Mouse (Mus musculus): ENCODE results near the gene Olfr834.

Olfr834 gene

GRCm38 (mm10) chr9:18987690-18988089 lies at the start of gene Olfr834:
Olfr834 (plus strand) TSS chr9:18987990.
- no peak for DNase-seq (ENCODE audit: low read depth)

- no peak for DNase-seq (ENCODE audit: low read depth)
Measured at GRCm38 (mm10) chr9:18962021-18962420, 25.8 kb upstream of the Olfr834 start.

GRCm38 (mm10) chr9:19032435-19032834 lies 44.6 kb downstream of the Olfr834 start, which contains the start of gene Olfr835:
Olfr835 (plus strand) TSS chr9:19032735.
- no peak for DNase-seq (ENCODE audit: low read depth)
